Mouse (Mus musculus) c-Kit-negative CD71-positive TER-119-positive erythroid progenitor cells, embryonic 14.5 days (primary cell): Measurements from ENCODE around the gene Tsc2.
"Not testable (repeated sequence)": the region's sequence is repeated elsewhere in the genome, so short reads cannot be mapped to it uniquely, and the experiment has no call there.

ENCODE experiments used
- DNase-seq: peaks from one replicate; pipeline ENCODE4 v3.0.0-alpha.2; 2013; ENCODE audit warnings: low read depth, low spot score

Tsc2 gene

DNA sequence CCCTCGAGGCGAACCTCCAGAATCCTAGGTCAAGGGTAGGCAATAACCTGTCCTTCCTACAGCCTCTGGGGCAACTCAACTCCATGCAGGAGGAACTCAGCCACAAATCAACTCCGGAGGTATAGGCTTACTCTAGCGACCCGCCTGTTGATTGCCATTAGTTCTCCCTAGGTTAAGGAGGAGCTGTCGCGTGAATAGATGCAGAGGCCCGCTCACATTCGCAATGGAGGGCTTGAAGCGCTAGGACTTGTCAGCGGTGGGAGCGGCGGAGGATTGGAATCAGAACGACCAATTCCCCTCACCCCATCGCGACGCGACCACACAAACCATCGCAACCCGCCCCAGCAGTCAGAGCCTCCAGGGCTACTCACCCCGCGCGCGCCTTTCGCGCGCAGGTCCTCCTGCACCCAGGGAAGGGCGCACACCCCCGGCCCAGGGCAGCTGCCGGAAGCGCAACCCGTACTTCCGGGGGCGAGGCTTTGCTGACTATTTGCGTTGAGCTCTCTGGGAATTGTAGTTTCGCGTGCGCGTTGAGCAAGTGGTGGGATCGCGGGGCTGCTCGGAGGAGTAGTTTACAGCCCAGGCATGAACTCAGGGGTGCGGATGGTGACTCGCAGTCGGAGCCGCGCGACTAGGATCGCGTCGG, at the start of gene Tsc2, which contains the start of gene Nthl1:
TSS of gene Tsc2 (minus strand) at position 464 of the 646 bp plus-strand sequence.
TSS of gene Nthl1 (plus strand) at position 514 of the 646 bp plus-strand sequence.
- peak; percentile 39 for DNase-seq

DNA sequence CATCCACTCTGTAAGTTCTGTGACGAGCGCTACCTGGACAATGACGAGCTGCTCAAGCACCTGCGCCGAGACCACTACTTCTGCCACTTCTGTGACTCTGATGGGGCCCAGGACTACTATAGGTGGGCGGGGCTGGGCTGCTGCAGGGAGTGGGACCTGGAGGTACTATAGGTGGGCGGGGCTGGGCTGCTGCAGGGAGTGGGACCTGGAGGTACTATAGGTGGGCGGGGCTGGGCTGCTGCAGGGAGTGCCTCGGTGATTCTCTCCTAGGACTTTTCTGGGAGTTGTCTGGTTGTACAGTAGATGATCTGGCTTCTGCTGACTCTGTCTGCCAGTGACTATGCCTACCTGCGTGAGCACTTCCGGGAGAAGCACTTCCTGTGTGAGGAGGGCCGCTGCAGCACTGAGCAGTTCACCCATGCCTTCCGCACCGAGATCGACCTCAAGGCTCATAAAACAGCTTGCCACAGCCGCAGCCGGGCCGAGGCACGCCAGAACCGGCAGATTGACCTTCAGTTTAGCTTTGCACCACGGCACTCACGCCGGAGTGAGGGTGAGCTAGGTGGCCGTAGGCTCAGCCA, 45.2 kb upstream of the Tsc2 start:
- DNase-seq, result no peak

DNA sequence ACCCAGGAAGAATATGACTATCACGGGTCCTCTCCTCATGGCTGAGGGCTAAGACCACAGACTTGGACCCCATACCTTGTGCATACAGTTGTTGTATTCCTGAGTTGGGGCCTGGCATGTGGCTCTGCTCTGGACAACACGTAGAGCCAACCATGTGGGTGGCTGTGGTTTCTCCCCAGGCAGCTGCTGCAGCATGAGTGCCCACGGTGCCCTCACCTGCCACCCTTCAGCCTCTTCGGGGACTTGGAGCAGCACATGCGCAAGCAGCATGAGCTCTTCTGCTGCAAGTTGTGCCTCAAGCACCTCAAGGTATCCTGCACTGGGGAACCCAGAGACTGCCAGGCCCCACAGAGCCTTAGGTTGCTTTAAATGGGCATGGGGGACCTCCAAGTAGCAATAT, 44.4 kb upstream of the Tsc2 start:
- no peak for DNase-seq

DNA sequence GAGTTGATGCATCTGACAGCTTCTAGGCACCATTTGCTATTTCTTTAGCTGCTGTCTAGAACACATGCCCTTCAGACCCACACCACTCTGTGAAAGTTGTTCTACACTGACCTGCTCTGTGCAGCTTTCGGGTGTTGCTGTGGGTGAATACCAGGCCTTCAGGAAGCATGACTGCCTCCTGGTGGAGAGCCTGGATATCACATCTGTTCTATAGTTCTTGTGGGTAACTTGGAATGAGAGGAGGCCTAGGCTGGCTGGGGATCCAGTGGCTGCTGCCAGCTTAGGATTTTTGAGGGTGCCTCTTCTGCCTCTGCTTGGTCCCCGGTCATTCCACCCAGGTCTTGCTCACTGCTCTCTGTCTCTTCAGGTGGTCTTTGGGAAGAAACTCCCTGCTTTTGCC, 43.8 kb upstream of the Tsc2 start:
- DNase-seq, result peak; percentile 66

DNA sequence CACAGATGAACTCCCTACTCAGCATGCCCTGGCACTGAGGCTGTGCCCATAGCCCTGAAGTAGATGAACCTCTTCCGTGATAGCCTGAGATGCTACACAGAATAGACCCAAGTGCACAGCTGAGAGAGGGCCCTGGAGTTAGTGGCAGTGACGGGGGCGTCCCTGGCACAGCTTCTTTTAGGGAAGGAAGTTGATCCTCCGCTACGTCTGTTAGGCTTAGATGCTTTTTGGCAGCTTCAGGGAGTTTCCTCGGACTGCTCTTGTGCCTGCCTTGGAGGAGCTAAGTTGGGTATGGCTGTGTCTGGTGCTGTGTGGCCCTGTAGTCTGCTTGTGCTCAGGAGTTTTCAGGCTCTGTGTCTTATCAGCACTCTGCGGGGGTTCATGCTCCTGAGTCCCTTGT, 41.8 kb upstream of the Tsc2 start:
- no peak for DNase-seq

DNA sequence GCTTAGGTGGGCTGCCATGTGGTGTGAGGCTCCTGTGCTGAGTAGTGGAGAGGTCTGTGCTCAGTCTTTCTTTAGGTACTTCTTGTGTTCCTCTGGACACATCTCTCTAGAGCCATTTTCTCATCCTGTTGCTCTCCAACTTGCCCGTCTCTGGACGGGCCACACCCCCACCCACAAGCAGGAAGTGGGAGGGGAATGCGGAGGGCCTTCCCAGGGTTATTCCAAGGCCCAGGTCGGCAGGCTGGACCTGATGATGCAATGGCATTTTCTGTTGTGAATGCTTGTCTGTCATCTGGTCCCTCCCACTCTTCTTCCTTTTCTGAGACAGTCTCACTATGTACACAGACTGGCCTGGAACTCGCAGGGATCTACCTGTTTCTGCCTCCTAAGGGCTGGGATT, 39.7 kb upstream of the Tsc2 start:
- DNase-seq, result no peak

DNA sequence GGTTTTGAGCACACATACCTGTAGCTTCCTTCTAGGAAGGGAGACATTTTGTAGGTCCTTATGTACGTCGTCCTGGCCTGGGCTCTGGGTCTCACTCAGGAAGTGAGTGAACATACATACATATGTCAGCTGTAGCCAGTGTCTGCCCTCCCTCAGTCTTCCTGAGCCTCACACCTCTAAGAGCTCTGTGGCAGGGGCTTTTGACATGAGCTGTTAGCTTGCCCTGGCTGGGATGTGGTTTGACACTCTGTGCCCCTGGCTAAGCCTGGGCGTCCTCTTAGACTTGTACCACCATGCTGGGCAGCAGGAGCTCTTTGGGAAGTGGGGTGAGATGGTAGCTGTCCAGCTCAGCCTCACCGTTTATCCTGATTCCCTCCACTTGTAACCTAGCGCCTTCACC, 38.9 kb upstream of the Tsc2 start:
- no peak for DNase-seq

DNA sequence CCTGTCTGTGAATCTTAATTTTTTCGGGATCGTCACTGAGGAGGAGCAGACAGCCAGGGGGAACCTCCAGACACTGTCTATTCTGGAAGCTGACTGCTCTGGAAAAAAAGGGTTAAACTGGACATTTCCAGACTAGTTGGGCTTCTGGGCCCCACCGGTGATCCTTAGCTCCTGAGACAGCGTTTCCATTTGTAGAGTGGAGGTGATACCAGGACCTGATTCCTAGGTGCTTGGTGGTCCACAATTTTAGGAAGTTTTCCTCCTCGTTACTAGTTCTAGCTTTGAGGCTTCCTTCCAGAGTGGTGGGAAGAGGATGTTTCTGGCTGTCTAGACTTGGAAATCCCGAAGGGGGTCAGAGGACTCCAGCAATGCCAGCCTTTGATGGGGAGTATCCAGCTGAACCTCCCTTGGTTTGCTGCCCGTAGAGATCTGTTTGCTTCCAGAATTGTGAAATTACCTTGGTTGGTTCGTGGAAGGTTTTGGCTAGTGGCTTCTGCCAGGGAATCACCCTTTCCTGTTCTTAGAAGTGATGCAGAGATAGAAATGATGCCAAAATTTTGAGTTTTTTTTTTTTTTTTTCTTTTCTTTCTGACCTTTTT, 37.9 kb upstream of the Tsc2 start:
- no peak for DNase-seq

DNA sequence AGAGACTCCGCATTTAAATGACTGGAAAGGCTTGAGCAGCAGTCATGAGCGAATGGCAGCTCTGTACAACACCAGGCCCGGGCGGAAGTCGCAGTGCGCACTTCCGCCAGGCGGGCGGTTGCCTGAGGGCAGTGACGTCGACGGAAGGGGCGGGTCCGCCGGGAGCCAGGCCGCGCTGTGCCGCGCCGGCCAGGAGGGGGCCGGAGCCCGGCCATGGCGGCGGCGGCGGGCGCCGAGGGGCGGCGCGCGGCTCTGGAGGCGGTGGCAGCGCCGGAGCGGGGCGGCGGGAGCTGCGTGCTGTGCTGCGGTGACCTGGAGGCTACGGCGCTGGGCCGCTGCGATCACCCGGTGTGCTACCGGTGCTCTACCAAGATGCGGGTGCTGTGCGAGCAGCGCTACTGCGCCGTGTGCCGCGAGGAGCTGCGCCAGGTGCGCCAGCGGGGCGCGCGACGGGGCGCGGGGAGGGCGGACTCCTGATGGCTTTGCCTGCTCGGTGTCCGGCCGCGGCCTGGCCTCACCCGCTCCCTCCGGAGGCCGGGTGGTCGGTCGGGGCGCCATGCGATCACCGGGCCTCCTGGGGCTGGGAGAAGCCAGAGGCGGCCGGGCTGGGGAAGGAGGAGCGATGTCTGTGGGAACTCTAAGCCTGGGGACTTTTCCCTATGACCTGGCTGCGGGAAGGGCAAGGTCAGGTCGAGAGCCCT, 37.3 kb upstream of the Tsc2 start, which contains the start of gene Zfp598:
TSS of gene Zfp598 (plus strand) at position 143 of the 701 bp plus-strand sequence.
- DNase-seq, result peak; percentile 85

DNA sequence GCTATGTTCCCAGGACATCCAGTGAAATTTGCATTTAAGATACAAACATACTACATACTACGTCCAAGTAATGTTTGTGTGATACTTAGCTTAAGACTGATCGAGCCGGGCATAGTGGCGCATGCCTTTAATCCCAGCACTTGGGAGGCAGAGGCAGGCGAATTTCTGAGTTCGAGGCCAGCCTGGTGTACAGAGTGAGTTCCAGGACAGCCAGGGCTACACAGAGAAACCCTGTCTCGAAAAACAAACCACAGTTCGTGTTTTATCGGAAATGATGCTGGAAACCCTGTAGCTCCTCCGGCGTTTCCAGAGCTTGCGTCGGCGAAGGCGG, 36.7 kb upstream of the Tsc2 start:
- DNase-seq, result not testable (repeated sequence)

DNA sequence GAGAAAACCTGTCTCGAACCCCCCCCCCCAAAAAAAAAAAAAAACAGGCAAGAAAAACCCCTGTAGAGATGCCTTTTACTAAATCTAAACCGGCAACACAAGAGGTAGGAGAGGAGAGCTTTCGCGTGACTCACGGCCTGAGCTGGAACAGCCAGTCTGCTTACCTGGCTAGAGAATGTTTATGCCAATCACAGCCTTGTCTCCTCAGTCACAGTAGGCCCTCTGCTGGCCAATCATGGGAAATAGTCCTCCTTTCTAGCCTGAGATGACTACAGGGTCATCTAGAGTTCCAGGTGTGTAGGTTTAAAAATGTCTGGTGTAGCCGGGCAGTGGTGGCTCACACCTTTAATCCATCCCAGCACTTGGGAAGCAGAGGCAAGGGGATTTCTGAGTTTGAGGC, 35.0 kb upstream of the Tsc2 start:
- DNase-seq, result no peak

DNA sequence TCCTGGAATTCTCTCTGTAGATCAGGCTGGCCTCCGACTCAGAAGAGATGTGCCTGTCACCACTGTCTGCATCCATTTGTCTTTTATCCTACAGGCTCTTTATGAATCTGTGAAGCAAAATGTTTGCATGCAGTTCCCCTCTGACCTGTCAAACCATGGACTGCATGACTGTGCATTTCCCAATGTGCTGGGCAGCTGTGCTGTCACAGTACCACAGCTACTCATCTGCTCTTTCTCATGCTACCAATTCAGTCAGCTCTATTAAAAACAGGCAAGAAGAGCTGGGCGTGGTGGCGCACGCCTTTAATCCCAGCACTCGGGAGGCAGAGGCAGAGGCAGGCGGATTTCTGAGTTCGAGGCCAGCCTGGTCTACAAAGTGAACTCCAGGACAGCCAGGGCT, 34.6 kb upstream of the Tsc2 start:
- DNase-seq, result not testable (repeated sequence)

DNA sequence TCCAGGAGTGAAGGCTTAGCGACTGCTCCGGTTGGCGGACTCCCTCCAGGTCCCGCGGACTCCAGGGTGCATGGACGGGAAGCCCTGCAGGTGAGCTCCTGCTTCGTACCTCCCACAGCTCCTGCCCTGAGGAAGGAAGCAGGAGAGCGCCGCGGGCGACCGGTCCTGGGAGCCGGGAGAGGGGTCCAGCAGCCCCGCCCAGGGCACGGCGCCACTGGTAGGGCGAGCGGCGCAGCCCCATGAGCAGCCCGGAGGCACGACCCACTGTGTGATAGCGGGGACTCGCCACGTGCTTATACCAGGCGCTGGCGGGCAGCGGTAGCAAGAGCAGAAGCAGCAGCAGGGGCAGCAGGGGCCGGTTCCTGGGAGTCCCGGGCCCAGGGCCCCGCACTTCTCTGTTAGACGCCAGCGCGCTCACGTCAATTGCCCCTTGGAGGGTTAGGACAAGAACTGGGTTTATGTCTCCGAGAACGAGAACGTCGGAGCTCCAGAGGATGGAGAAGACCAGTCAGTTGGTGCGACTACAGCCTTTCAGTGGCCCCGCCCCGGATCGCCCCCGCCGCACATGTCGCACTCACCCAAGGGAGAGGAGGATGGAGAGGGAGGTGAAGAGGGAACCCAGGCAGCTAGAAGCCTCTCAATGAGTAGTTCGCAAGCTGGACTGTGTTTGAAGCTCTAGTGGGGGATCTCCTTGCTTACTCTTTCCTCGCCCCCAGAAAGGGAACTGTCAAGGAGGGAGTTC, 25.8 kb upstream of the Tsc2 start, which contains the start of gene Npw:
TSS of gene Npw (minus strand) at position 441 of the 742 bp plus-strand sequence.
- no peak for DNase-seq

DNA sequence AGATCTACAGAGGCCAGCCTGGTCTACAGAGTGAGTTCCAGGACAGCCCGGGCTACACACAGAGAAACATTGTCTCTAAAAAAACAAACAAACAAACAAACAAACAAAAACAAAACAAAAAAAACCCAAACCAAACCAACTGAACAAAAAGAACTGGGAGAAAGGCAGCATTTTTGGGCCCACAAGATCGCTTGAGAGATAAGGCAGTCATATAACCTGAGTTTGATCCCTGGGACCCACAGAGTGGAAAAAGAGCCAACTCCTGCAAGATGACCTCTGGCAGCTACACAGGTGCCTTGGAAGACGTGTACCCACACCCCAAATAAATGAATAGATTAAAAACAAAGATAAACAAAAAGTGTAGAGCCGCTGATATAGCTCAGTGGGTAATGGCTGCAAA, 22.5 kb upstream of the Tsc2 start:
- DNase-seq, result no peak

DNA sequence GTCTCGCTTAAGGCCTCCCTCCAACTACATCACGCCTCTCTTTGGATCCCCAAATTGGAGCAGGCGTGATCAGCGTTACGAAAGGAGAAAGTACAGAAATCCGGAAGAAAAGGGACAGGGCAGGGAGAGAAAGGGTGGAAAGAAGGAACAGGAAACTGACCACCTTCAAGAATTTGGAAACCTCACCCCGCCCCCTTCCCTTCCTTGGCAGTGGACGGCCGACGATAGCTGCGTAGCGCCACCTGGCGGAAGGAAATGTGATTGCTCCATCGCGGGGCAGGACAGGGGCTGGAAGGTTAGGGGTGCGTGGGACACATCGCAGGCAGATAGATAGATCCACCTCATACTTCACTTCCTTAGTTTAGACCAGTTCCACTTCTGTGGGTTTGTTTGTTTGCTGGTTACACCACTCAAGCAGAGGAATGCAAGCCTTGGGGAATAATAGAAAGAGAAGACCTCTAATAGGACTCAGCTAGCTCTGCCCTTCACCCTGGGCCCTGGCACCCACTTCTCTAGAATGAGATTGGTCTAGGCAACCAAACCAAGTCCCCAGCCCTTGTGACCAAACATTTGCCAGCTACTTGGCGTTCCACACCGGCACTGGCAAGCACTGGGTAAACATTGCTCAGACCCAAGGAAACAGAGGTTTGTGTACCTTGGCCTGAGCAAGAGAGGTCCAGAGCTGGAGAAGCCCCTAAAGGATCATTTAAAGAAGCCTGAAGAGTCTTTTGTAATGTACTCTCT, 21.7 kb upstream of the Tsc2 start:
- DNase-seq, result no peak

DNA sequence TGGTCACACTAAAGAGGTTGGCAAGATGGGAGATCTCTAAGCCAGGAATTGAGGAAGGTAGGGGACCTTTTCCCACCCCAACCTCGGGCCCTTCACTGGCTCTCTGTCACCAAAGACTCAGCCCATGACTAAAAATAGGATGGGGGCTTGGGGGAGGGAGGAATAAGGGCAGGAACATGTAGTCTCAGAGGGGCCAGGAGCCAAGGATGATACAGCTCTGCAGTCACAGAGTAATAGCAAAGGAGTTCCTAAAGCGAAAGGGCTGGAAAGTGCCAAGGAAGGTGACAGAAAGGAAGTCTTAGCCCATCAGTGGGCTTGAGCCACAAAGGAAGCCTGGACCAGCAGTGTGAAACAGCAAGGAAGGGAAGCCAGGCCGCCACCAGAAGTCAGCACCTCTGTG, 19.4 kb upstream of the Tsc2 start:
- DNase-seq, result no peak

DNA sequence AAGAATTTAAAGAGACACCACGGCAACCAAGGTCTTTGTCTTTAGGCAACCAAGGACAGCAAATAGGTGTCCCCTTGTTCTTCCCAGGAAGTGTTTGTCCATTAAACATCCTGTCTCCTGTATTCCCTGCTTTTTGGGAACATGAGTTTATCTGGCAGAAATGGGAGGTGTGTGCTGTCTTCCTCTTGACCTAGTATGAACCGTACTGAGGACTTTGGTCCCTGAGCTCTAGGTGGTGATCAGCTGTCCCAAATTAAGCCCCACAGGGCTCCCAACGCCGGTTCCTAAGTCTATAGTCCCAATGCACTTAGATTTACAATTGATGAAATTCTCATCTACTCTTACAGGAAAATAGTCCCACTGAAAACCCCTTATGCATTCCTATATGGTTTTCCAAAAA, 18.3 kb upstream of the Tsc2 start:
- no peak for DNase-seq

DNA sequence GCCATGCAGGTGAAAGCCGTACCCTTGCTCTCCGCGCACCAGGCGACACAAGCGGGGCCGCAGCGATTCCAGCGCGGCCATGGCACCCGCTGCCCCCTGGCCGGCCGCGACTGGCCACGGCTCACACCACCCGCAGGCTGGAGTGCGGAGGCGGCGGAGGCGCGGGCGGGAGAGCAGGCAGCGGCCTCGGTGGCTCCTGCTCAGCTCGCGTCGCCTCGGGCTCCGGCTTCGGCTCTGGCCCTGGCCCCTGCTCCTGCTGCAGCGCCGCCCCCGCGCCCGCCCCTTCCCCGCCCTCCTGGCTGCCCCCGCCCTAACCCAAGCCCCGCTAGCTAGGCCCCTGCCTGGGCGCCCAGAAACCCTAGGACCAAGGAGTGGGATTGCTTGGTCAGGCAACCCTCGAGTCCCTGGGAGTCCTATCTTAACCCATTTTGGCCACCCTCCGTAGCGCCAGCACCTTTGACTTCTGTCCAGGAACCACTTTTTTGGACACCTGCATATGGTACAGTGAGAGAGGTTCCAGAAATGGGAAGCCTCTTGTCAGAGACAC, 17.7 kb upstream of the Tsc2 start, which contains the start of gene Slc9a3r2:
TSS of gene Slc9a3r2 (minus strand) at position 258 of the 547 bp plus-strand sequence.
- DNase-seq, result no peak

DNA sequence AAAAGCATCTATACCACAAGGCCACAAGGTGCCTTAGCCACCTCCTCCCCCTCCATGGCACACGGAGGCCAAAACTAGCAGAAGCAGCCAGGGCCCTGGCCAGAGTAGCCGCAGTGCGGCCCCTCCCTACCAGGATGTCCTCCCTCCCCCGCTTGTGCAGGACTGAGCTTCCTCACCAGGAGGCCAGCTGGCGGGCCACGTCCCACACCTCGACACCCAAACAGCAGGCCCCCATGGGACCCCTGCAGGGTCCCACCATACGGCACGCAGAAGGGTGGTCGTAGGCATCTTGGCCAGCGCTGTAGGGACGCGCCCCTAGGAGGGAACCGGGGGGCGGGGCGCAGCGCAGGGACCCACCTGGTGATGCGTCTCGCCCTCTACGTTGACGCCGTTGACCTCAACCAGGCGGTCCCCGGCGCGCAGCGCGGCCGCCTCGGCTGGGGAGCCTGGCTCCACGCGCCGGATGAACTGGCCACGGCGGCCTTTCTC, 17.2 kb upstream of the Tsc2 start:
- no peak for DNase-seq

DNA sequence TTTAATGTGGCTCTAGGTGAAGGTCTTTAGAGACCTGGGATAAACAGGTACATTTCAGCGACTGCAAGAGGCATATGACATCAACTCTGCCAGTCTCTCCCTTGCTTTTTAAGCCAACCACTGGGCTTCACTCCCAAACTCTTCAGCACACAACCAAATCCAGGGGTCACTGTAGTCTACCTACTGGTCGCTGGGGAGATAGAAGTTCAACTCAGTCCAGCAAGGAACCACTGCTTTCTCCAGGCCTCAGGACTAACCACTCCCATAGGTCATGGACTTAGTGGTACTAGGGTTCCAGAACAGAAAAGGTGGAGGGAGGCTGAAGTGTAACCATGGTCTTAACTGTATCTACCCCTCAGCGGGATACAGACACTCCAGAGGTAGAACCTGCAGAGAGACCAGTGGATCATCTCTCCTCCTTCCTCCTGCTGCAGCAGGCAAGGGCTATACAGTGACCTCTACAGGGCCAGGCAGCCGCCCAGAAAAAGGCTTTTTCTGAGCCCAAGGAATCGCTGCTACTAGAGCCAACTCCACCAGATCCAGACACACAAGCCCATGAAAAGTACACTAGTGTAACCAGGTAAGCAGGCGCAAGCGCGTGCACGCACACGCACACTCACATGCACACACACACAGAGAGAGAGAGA, 16.4 kb upstream of the Tsc2 start:
- no peak for DNase-seq
